Mouse (Mus musculus): ENCODE measurements around the gene Slc2a1. TPM values are rescaled to one million over a fixed set of nuclear protein-coding genes. Genes with fewer than 3 reads are reported as not detected.

Slc2a1 gene
- polyA plus RNA-seq, 1 experiment from 2014 or later, result 116 TPM

DNA sequence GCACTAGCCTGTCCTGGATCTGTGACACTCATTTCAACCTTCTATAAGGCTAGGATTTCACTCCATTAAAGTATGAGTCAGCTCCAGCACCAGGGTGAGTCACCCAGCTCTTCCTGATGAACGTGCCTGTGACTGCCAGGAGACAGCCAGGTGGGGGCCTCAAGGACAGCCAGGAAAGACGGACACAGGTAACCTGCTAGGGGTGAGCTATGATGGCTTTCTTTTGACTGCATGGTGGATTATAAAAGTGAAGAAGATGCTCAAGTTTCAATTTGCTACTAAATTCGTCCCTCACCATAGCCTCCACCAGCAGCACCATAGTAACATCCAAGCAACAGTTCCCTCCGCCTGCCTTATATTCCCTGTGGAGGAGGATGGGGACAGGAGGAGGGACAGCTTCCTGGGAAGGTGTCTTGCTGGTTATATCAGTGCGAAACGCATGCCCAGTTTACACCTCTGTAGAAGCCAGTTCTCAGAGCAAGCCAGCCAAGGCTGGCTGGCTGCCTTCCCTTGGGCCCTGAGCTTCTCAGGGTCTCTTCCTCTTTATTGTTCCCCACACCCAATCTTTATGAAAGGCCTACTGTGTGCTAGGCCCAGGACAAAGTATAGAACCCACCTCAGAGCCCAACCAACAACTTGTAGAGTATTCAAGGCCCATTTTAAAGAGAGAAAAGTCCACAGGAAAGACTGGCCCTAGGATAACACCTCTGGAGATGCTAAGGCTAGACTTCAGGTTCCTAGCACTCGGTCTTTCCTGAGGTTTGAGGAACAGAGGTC is 6.0 kb upstream of the Slc2a1 start:
- H3K27me3 ChIP-seq, result 0 out of 2 replicates have a peak, but pooled peaks cover 5% of the 10 kb centered on the region
- peaks cover 16% of the 10 kb centered on the region for H3K4me1 ChIP-seq
- no peak for ATAC-seq (ENCODE audit: low FRiP score, low read depth)
- no peaks in the 10 kb centered on the region for H3K9me3 ChIP-seq
- H3K4me2 ChIP-seq (replicated peaks), result no peak overlapping the region
- 77% methylated on average over 7 of the region's 7 CpGs for WGBS
- H3K36me3 ChIP-seq, result no peaks in the 10 kb centered on the region
- H3K9ac ChIP-seq (replicated peaks), result no peak overlapping the region
- no peak overlapping the region for H3K27ac ChIP-seq (replicated peaks)
- no peak overlapping the region for H3K4me3 ChIP-seq

DNA sequence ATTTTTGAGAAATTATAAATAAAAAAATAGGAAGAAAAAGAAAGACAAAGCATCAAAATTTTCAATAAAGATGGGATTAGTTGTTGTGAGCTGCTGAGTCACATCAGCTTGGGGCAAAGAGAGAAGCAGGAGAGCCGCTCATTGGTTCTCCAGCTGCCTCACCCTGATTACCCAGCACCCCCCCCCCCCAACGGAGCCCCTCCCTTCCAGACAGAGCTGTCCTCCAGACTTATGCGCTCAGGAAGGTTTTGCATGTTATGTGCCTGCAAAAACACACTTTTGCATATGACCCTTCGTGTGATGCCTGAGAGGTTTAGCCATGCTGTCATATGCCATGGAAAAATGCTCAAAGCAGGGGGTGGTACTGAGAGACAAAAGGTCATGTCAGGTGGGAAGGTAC is 3.7 kb upstream of the Slc2a1 start:
- no peak overlapping the region for H3K4me3 ChIP-seq
- no peak for ATAC-seq (ENCODE audit: low FRiP score, low read depth)
- H3K36me3 ChIP-seq, result no peaks in the 10 kb centered on the region
- H3K9me3 ChIP-seq, result no peaks in the 10 kb centered on the region
- H3K27me3 ChIP-seq, result 0 out of 2 replicates have a peak, but pooled peaks cover 5% of the 10 kb centered on the region
- no peak overlapping the region for H3K9ac ChIP-seq (replicated peaks)
- H3K4me2 ChIP-seq (replicated peaks), result peak overlapping the region; percentile 69; the same call in 1 of the 2 replicates
- H3K4me1 ChIP-seq, result peaks cover 29% of the 10 kb centered on the region
- no peak overlapping the region for H3K27ac ChIP-seq (replicated peaks)
- 24% methylated on average over 4 of the region's 4 CpGs for WGBS

DNA sequence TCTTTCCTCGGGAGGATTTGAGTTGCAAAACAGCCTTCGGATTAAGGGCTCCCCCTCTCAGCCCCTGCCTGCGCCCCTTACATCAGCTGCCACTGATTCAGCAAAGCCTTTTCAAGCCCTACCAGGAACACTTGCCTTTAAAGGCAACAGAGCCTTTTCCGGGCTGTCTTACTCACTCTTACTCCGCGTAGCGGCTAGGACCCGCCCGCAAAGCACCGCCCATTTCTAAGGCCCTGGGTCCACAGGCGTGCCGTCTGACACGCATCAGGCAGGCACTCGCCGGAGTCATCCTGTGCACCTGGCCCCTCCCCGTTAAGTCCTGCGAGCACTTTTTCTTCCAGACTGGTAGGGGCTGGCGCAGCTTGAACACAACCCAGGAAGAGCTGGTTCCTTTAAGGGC is 2.8 kb upstream of the Slc2a1 start:
- no peaks in the 10 kb centered on the region for H3K36me3 ChIP-seq
- ATAC-seq (ENCODE audit: low FRiP score, low read depth), result peak; percentile 11
- peak overlapping the region; percentile 38 for H3K4me3 ChIP-seq
- no peaks in the 10 kb centered on the region for H3K9me3 ChIP-seq
- peak overlapping the region; percentile 49; the same call in 1 of the 2 replicates for H3K9ac ChIP-seq (replicated peaks)
- peak overlapping the region; percentile 52 for H3K27ac ChIP-seq (replicated peaks)
- under 1% methylated on average over 18 of the region's 18 CpGs for WGBS
- peaks cover 37% of the 10 kb centered on the region for H3K4me1 ChIP-seq
- 0 out of 2 replicates have a peak, but pooled peaks cover 5% of the 10 kb centered on the region for H3K27me3 ChIP-seq
- H3K4me2 ChIP-seq (replicated peaks), result peak overlapping the region; percentile 69

GRCm38 (mm10) chr4:119107867-119108266 is 644 bp upstream of the Slc2a1 start:
- Histone ChIP-seq H3K4me3 (peak overlapping the region; percentile 76), H3K27ac (replicated peaks) (no peak overlapping the region), H3K36me3 (no peaks in the 10 kb centered on the region), H3K4me1 (peaks cover 56% of the 10 kb centered on the region), H3K9me3 (no peaks in the 10 kb centered on the region), H3K9ac (replicated peaks) (no peak overlapping the region), H3K27me3 (0 out of 2 replicates have a peak, but pooled peaks cover 5% of the 10 kb centered on the region), H3K4me2 (replicated peaks) (peak overlapping the region; percentile 76)
- no peak for ATAC-seq (ENCODE audit: low FRiP score, low read depth)
- WGBS, result 76% methylated on average over 2 of the region's 2 CpGs

- H3K9me3 ChIP-seq, result no peaks in the 10 kb centered on the region
- WGBS, result 6% methylated on average over 11 of the region's 11 CpGs
- peak overlapping the region; percentile 95 for H3K27ac ChIP-seq (replicated peaks)
- peak overlapping the region; percentile 76 for H3K4me3 ChIP-seq
- peaks cover 56% of the 10 kb centered on the region for H3K4me1 ChIP-seq
- peak overlapping the region; percentile 73 for H3K9ac ChIP-seq (replicated peaks)
- peak overlapping the region; percentile 76 for H3K4me2 ChIP-seq (replicated peaks)
- H3K36me3 ChIP-seq, result no peaks in the 10 kb centered on the region
- 0 out of 2 replicates have a peak, but pooled peaks cover 5% of the 10 kb centered on the region for H3K27me3 ChIP-seq
- no peak for ATAC-seq (ENCODE audit: low FRiP score, low read depth)
Observed at GRCm38 (mm10) chr4:119109640-119110039, 1.1 kb downstream of the Slc2a1 start.

GRCm38 (mm10) chr4:119110512-119110911 is 2.0 kb downstream of the Slc2a1 start:
- H3K27me3 ChIP-seq, result 0 out of 2 replicates have a peak, but pooled peaks cover 5% of the 10 kb centered on the region
- 17% methylated on average over 5 of the region's 5 CpGs for WGBS
- no peaks in the 10 kb centered on the region for H3K9me3 ChIP-seq
- no peak for ATAC-seq (ENCODE audit: low FRiP score, low read depth)
- peaks cover 48% of the 10 kb centered on the region for H3K4me1 ChIP-seq
- no peak overlapping the region for H3K27ac ChIP-seq (replicated peaks)
- H3K36me3 ChIP-seq, result no peaks in the 10 kb centered on the region
- peak overlapping the region; percentile 76 for H3K4me2 ChIP-seq (replicated peaks)
- H3K9ac ChIP-seq (replicated peaks), result peak overlapping the region; percentile 73; the same call in 1 of the 2 replicates
- H3K4me3 ChIP-seq, result peak overlapping the region; percentile 76

- Histone ChIP-seq H3K4me3 (0 out of 2 replicates have a peak overlapping the region, but pooled peaks have one; percentile 76), H3K27ac (replicated peaks) (no peak overlapping the region), H3K4me1 (peaks cover 40% of the 10 kb centered on the region), H3K9ac (replicated peaks) (no peak overlapping the region), H3K4me2 (replicated peaks) (peak overlapping the region; percentile 76), H3K9me3 (no peaks in the 10 kb centered on the region), H3K36me3 (no peaks in the 10 kb centered on the region), H3K27me3 (0 out of 2 replicates have a peak, but pooled peaks cover 5% of the 10 kb centered on the region)
- no peak for ATAC-seq (ENCODE audit: low FRiP score, low read depth)
- 63% methylated on average over 5 of the region's 5 CpGs for WGBS
Observed at GRCm38 (mm10) chr4:119111410-119111809, 2.9 kb downstream of the Slc2a1 start.

DNA sequence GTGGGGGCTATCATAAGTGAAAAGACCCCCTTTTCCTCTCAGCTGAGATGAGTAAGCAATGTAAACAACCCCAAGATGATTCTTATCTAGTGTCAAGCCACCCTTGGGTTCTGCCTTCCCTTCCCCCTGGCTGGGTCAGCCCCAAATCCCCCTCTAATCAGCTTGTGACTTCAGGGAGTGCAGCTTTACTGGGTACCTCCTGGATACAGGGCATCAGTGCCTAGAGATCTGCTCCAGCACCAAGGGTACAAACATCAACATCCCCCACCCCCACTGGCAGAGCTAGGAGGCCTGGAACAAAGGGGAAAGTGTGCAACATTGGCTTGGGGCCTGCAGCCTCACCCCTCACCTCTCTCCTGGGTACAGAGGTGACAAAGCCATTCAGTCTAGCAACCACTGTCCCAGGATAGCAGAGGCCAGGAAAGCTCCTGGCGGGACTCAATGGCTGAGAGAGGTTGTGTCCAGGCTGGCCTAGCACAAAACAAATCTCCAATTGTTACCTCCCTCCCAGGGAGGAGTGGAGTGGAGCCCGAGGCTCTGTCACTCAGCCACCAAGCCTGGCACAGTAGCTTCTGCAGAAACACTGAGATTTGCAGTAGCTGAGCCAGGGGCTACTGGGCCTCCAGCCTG is 3.9 kb downstream of the Slc2a1 start:
- Histone ChIP-seq H3K4me1 (peaks cover 40% of the 10 kb centered on the region), H3K9me3 (no peaks in the 10 kb centered on the region), H3K36me3 (no peaks in the 10 kb centered on the region), H3K27ac (replicated peaks) (no peak overlapping the region), H3K27me3 (no peaks in the 10 kb centered on the region), H3K4me2 (replicated peaks) (no peak overlapping the region), H3K9ac (replicated peaks) (no peak overlapping the region), H3K4me3 (no peak overlapping the region)
- ATAC-seq (ENCODE audit: low FRiP score, low read depth), result no peak
- 28% methylated on average over 2 of the region's 2 CpGs for WGBS

- no peaks in the 10 kb centered on the region for H3K9me3 ChIP-seq
- H3K27me3 ChIP-seq, result no peaks in the 10 kb centered on the region
- no peak overlapping the region for H3K4me2 ChIP-seq (replicated peaks)
- no peak overlapping the region for H3K4me3 ChIP-seq
- H3K27ac ChIP-seq (replicated peaks), result no peak overlapping the region
- H3K4me1 ChIP-seq, result peaks cover 22% of the 10 kb centered on the region
- WGBS, result 64% methylated on average over 6 of the region's 6 CpGs
- no peak overlapping the region for H3K9ac ChIP-seq (replicated peaks)
- peaks cover 6% of the 10 kb centered on the region for H3K36me3 ChIP-seq
- ATAC-seq (ENCODE audit: low FRiP score, low read depth), result no peak
Observed at GRCm38 (mm10) chr4:119115611-119116070, 7.1 kb downstream of the Slc2a1 start.

- no peak for ATAC-seq (ENCODE audit: low FRiP score, low read depth)
- 64% methylated on average over 1 of the region's 1 CpGs for WGBS
- H3K9ac ChIP-seq (replicated peaks), result no peak overlapping the region
- peaks cover 13% of the 10 kb centered on the region for H3K36me3 ChIP-seq
- no peak overlapping the region for H3K4me3 ChIP-seq
- H3K4me2 ChIP-seq (replicated peaks), result no peak overlapping the region
- H3K27ac ChIP-seq (replicated peaks), result no peak overlapping the region
- no peaks in the 10 kb centered on the region for H3K27me3 ChIP-seq
- H3K9me3 ChIP-seq, result no peaks in the 10 kb centered on the region
- peaks cover 18% of the 10 kb centered on the region for H3K4me1 ChIP-seq
Observed at GRCm38 (mm10) chr4:119116336-119116735, 7.8 kb downstream of the Slc2a1 start.

GRCm38 (mm10) chr4:119117571-119117970 is 9.1 kb downstream of the Slc2a1 start:
- Histone ChIP-seq H3K9ac (replicated peaks) (no peak overlapping the region), H3K9me3 (no peaks in the 10 kb centered on the region), H3K27ac (replicated peaks) (no peak overlapping the region), H3K36me3 (peaks cover 23% of the 10 kb centered on the region), H3K4me3 (no peak overlapping the region), H3K27me3 (no peaks in the 10 kb centered on the region), H3K4me1 (0 out of 2 replicates have a peak, but pooled peaks cover 6% of the 10 kb centered on the region), H3K4me2 (replicated peaks) (no peak overlapping the region)
- WGBS, result 76% methylated on average over 5 of the region's 5 CpGs
- ATAC-seq (ENCODE audit: low FRiP score, low read depth), result no peak

DNA sequence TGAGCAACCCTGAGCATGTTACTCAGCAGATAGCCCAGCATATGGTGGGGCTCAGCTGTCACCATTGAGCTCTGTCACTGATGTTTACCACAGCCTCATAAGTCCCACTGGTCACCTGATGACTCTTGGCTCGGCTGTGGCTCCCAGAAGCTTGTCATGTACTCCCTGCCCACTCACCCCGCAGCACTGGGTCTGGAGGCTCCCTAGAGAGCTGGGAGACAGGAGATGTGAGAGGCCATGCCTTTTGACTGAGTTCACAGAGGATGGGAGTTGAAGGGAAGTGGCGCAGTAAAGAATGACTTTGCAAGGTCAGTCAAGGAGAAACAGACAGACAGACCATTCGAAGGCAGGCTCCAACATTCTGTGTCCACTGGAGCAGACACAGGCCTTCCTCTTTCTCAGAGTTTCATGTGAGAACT is 10.2 kb downstream of the Slc2a1 start:
- H3K9me3 ChIP-seq, result no peaks in the 10 kb centered on the region
- H3K27me3 ChIP-seq, result no peaks in the 10 kb centered on the region
- no peak for ATAC-seq (ENCODE audit: low FRiP score, low read depth)
- H3K4me2 ChIP-seq (replicated peaks), result no peak overlapping the region
- no peak overlapping the region for H3K27ac ChIP-seq (replicated peaks)
- no peak overlapping the region for H3K9ac ChIP-seq (replicated peaks)
- WGBS, result 70% methylated on average over 4 of the region's 4 CpGs
- H3K4me1 ChIP-seq, result 0 out of 2 replicates have a peak, but pooled peaks cover 8% of the 10 kb centered on the region
- peaks cover 33% of the 10 kb centered on the region for H3K36me3 ChIP-seq
- H3K4me3 ChIP-seq, result no peak overlapping the region
